8 mouse cellular contexts compared by ENCODE assay signal in genomic region chr9:108649561-108650440, GRCm38 (mm10). TPM values are rescaled to one million over a fixed set of nuclear protein-coding genes. Genes with fewer than 3 reads are reported as not detected.
A peak's percentile ranks its signal among the peaks of the same experiment; 100 is the strongest.
DNase-seq lines count a peak whose midpoint lies in the region; ATAC-seq and TF ChIP-seq lines count a peak whose summit lies in the region.

No protein-coding gene starts in this region.

- peak overlapping the region; percentile 84 for H3K4me2 ChIP-seq in heart, embryonic 12.5 days
- H3K4me2 ChIP-seq in forebrain, embryonic 15.5 days (replicated peaks) = peak overlapping the region; percentile 70
- peak overlapping the region; percentile 91 for H3K4me2 ChIP-seq in liver, embryonic 11.5 days
- H3K4me2 ChIP-seq in neural tube, embryonic 13.5 days = peak overlapping the region; percentile 92

- no peaks in the 10 kb centered on the region for H3K9me3 ChIP-seq in heart, embryonic 12.5 days (replicated peaks)
- no peaks in the 10 kb centered on the region for H3K9me3 ChIP-seq in G1E (replicated peaks)
- no peaks in the 10 kb centered on the region for H3K9me3 ChIP-seq in forebrain, embryonic 15.5 days
- H3K9me3 ChIP-seq in liver, embryonic 11.5 days (ENCODE audit: control insufficient read depth, low read length) = no peaks in the 10 kb centered on the region
- no peaks in the 10 kb centered on the region for H3K9me3 ChIP-seq in neural tube, embryonic 13.5 days

- H3K4me3 ChIP-seq in heart, embryonic 12.5 days = peak overlapping the region; percentile 90
- peak overlapping the region; percentile 88 for H3K4me3 ChIP-seq in G1E (ENCODE audit: low read depth, low read length)
- peak overlapping the region; percentile 85 for H3K4me3 ChIP-seq in forebrain, embryonic 15.5 days
- peak overlapping the region; percentile 80 for H3K4me3 ChIP-seq in liver, embryonic 11.5 days (ENCODE audit: low read depth, low read length)
- peak overlapping the region; percentile 100 for H3K4me3 ChIP-seq in neural tube, embryonic 13.5 days

- H3K4me1 ChIP-seq in heart, embryonic 12.5 days (replicated peaks) = peaks cover 18% of the 10 kb centered on the region
- H3K4me1 ChIP-seq in G1E (ENCODE audit: insufficient read depth, low read depth, low read length) = peaks cover 39% of the 10 kb centered on the region
- H3K4me1 ChIP-seq in forebrain, embryonic 15.5 days = peaks cover 24% of the 10 kb centered on the region
- peaks cover 18% of the 10 kb centered on the region for H3K4me1 ChIP-seq in liver, embryonic 11.5 days (replicated peaks; ENCODE audit: control insufficient read depth, insufficient read depth, low read length)
- peaks cover 26% of the 10 kb centered on the region for H3K4me1 ChIP-seq in neural tube, embryonic 13.5 days (replicated peaks)

- DNase-seq in heart, postnatal 25 days (ENCODE audit: low spot score) = no peak
- peak; percentile 14 for DNase-seq in G1E (ENCODE audit: low spot score)
- DNase-seq in liver, embryonic 11.5 days (ENCODE audit: low spot score) = no peak
- DNase-seq in right cerebral cortex, adult 18-20 months = no peak
- no peak for DNase-seq in ovary, adult 18-20 months (ENCODE audit: low spot score)

- no peak for ATAC-seq in heart, embryonic 12.5 days (ENCODE audit: insufficient number of reproducible peaks, low FRiP score)
- ATAC-seq in G1E (ENCODE audit: extremely low read depth, insufficient number of reproducible peaks, low FRiP score, poor library complexity, severe bottlenecking) = no peak
- ATAC-seq in forebrain, embryonic 15.5 days (replicated peaks) = no peak; the same call in 1 of the 2 replicates
- peak; percentile 35; the same call in 1 of the 2 replicates for ATAC-seq in liver, embryonic 11.5 days (replicated peaks; ENCODE audit: low FRiP score)
- ATAC-seq in neural tube, embryonic 13.5 days (ENCODE audit: low read depth) = peak; percentile 25; the same call in 1 of the 2 replicates

- peak overlapping the region; percentile 93 for H3K27ac ChIP-seq in heart, embryonic 12.5 days (ENCODE audit: poor library complexity, severe bottlenecking)
- peak overlapping the region; percentile 93 for H3K27ac ChIP-seq in forebrain, embryonic 15.5 days (replicated peaks)
- H3K27ac ChIP-seq in liver, embryonic 11.5 days (ENCODE audit: low read depth, low read length) = peak overlapping the region; percentile 87
- peak overlapping the region; percentile 88 for H3K27ac ChIP-seq in neural tube, embryonic 13.5 days (replicated peaks)

- peak overlapping the region; percentile 93 for H3K9ac ChIP-seq in heart, embryonic 12.5 days
- peak overlapping the region; percentile 91 for H3K9ac ChIP-seq in forebrain, embryonic 15.5 days (replicated peaks)
- peak overlapping the region; percentile 79 for H3K9ac ChIP-seq in liver, embryonic 11.5 days (ENCODE audit: low read depth, low read length)
- peak overlapping the region; percentile 92 for H3K9ac ChIP-seq in neural tube, embryonic 13.5 days

- intact Hi-C loops in heart, postnatal 25 days (cut with DNase I) = no loop called here

- WGBS in heart, embryonic 12.5 days = 19% methylated on average over 29 of the region's 29 CpGs
- 34% methylated on average over 29 of the region's 29 CpGs for WGBS in forebrain, embryonic 15.5 days
- WGBS in liver, embryonic 11.5 days = 20% methylated on average over 29 of the region's 29 CpGs
- WGBS in neural tube, embryonic 13.5 days = 33% methylated on average over 29 of the region's 29 CpGs

- H3K27me3 ChIP-seq in heart, embryonic 12.5 days (replicated peaks) = no peaks in the 10 kb centered on the region
- H3K27me3 ChIP-seq in G1E (ENCODE audit: insufficient read depth, low read length) = no peaks in the 10 kb centered on the region
- H3K27me3 ChIP-seq in forebrain, embryonic 15.5 days = no peaks in the 10 kb centered on the region
- H3K27me3 ChIP-seq in liver, embryonic 11.5 days (replicated peaks; ENCODE audit: control insufficient read depth, insufficient read depth, low read length) = no peaks in the 10 kb centered on the region
- H3K27me3 ChIP-seq in neural tube, embryonic 13.5 days = no peaks in the 10 kb centered on the region

- 0 out of 2 replicates have a peak, but pooled peaks cover 3% of the 10 kb centered on the region for H3K36me3 ChIP-seq in heart, embryonic 12.5 days
- H3K36me3 ChIP-seq in G1E (replicated peaks) = peaks cover 21% of the 10 kb centered on the region
- H3K36me3 ChIP-seq in forebrain, embryonic 15.5 days = no peaks in the 10 kb centered on the region
- no peaks in the 10 kb centered on the region for H3K36me3 ChIP-seq in liver, embryonic 11.5 days (ENCODE audit: control insufficient read depth, insufficient read depth, low read length)
- H3K36me3 ChIP-seq in neural tube, embryonic 13.5 days = no peaks in the 10 kb centered on the region

- no peak for TF ChIP-seq CTCF in G1E (IDR thresholded peaks at IDR 0.05; ENCODE audit: low read depth, low read length)

RNA-seq across cellular contexts. Expression of gene Arih2, which starts 0.6 kb away (rescaled TPM):
- 49.1 and 49.7 TPM in 2 replicates for polyA plus RNA-seq in heart, embryonic 12.5 days (2016; fragmentation: Nextera tagmentation; extraction: Ambion mirVana)
- total RNA-seq in heart, postnatal 25 days (2021) = 10 to 100 TPM; 41.3 to 42.2 TPM
- total RNA-seq in G1E (2014; fragmentation: Nextera tagmentation) = 77.4 and 83.1 TPM in 2 replicates
- 86.9 and 91.4 TPM in 2 replicates for total RNA-seq in G1E (2017)
- 146 and 153 TPM in 2 replicates for polyA plus RNA-seq in G1E (2012)
- polyA plus RNA-seq in forebrain, embryonic 15.5 days (2015; fragmentation: Nextera tagmentation; extraction: Ambion mirVana) = 54.3 and 60.8 TPM in 2 replicates
- 47.7 and 54.2 TPM in 2 replicates for polyA plus RNA-seq in liver, embryonic 11.5 days (2014; fragmentation: Nextera tagmentation; extraction: Ambion mirVana)
- polyA plus RNA-seq in neural tube, embryonic 13.5 days (2015; fragmentation: Nextera tagmentation; extraction: Ambion mirVana) = 47.0 and 53.4 TPM in 2 replicates

RNA-seq across cellular contexts. Expression of gene Slc25a20, which starts 12.1 kb away (rescaled TPM):
- 57.1 and 59.3 TPM in 2 replicates for polyA plus RNA-seq in heart, embryonic 12.5 days (2016; fragmentation: Nextera tagmentation; extraction: Ambion mirVana)
- total RNA-seq in heart, postnatal 25 days (2021) = 100 to 1,000 TPM; 192 to 211 TPM
- 17.4 and 17.8 TPM in 2 replicates for total RNA-seq in G1E (2014; fragmentation: Nextera tagmentation)
- 30.3 TPM in 2 replicates for total RNA-seq in G1E (2017)
- 5.5 and 7.7 TPM in 2 replicates for polyA plus RNA-seq in G1E (2012)
- polyA plus RNA-seq in forebrain, embryonic 15.5 days (2015; fragmentation: Nextera tagmentation; extraction: Ambion mirVana) = 44.2 and 44.7 TPM in 2 replicates
- polyA plus RNA-seq in liver, embryonic 11.5 days (2014; fragmentation: Nextera tagmentation; extraction: Ambion mirVana) = 25.0 and 30.0 TPM in 2 replicates
- polyA plus RNA-seq in neural tube, embryonic 13.5 days (2015; fragmentation: Nextera tagmentation; extraction: Ambion mirVana) = 46.2 and 46.5 TPM in 2 replicates

RNA-seq across cellular contexts. Expression of gene Prkar2a, which starts 39.3 kb away (rescaled TPM):
- polyA plus RNA-seq in heart, embryonic 12.5 days (2016; fragmentation: Nextera tagmentation; extraction: Ambion mirVana) = 41.8 and 44.0 TPM in 2 replicates
- 10 to 100 TPM; 80.3 to 81.8 TPM for total RNA-seq in heart, postnatal 25 days (2021)
- total RNA-seq in G1E (2014; fragmentation: Nextera tagmentation) (not detected in 2 replicates), G1E (2017) (0.29 and 0.38 TPM in 2 replicates)
- 0.19 TPM in 1 of 2 replicates, not detected in the other for polyA plus RNA-seq in G1E (2012)
- 40.6 and 42.1 TPM in 2 replicates for polyA plus RNA-seq in forebrain, embryonic 15.5 days (2015; fragmentation: Nextera tagmentation; extraction: Ambion mirVana)
- 23.8 and 26.2 TPM in 2 replicates for polyA plus RNA-seq in liver, embryonic 11.5 days (2014; fragmentation: Nextera tagmentation; extraction: Ambion mirVana)
- polyA plus RNA-seq in neural tube, embryonic 13.5 days (2015; fragmentation: Nextera tagmentation; extraction: Ambion mirVana) = 56.1 and 57.6 TPM in 2 replicates

RNA-seq across cellular contexts. Expression of gene P4htm, which starts 52.3 kb away (rescaled TPM):
- 18.9 and 21.2 TPM in 2 replicates for polyA plus RNA-seq in heart, embryonic 12.5 days (2016; fragmentation: Nextera tagmentation; extraction: Ambion mirVana)
- 10 to 100 TPM; 14.5 to 18.5 TPM for total RNA-seq in heart, postnatal 25 days (2021)
- total RNA-seq in G1E (2014; fragmentation: Nextera tagmentation) = 1.7 and 1.9 TPM in 2 replicates
- 2.0 and 2.6 TPM in 2 replicates for total RNA-seq in G1E (2017)
- 5.4 and 5.7 TPM in 2 replicates for polyA plus RNA-seq in G1E (2012)
- polyA plus RNA-seq in forebrain, embryonic 15.5 days (2015; fragmentation: Nextera tagmentation; extraction: Ambion mirVana) = 19.2 and 23.1 TPM in 2 replicates
- 2.1 and 2.5 TPM in 2 replicates for polyA plus RNA-seq in liver, embryonic 11.5 days (2014; fragmentation: Nextera tagmentation; extraction: Ambion mirVana)
- 29.5 and 30.7 TPM in 2 replicates for polyA plus RNA-seq in neural tube, embryonic 13.5 days (2015; fragmentation: Nextera tagmentation; extraction: Ambion mirVana)

Comparison
In these comparisons a context has a peak if more than half of its experiments do, and no peak if none do; other contexts are left out.
1. ATAC-seq: peak in liver, embryonic 11.5 days (single experiment) and neural tube, embryonic 13.5 days (single experiment); none in heart, embryonic 12.5 days (single experiment), G1E (single experiment) and forebrain, embryonic 15.5 days (single experiment).
2. RNA of gene Prkar2a, which starts 39.3 kb away (polyA plus RNA-seq): 56.1 to 57.6 TPM in neural tube, embryonic 13.5 days, 40.6 to 42.1 TPM in forebrain, embryonic 15.5 days, 41.8 to 44.0 TPM in heart, embryonic 12.5 days and 23.8 to 26.2 TPM in liver, embryonic 11.5 days; 0.19 TPM in G1E; every median in the first group is over 10 times any median in the second.
3. Peak in every context shown above with its lines, with median percentiles within 50 percentile points of each other: H3K27ac ChIP-seq, H3K4me2 ChIP-seq, H3K4me3 ChIP-seq and H3K9ac ChIP-seq.